Mouse (Mus musculus): Measurements from ENCODE around the gene Gm17617.
"Not testable (repeated sequence)": the region's sequence is repeated elsewhere in the genome, so short reads cannot be mapped to it uniquely, and the experiment has no call there.

Gm17617 gene

DNA sequence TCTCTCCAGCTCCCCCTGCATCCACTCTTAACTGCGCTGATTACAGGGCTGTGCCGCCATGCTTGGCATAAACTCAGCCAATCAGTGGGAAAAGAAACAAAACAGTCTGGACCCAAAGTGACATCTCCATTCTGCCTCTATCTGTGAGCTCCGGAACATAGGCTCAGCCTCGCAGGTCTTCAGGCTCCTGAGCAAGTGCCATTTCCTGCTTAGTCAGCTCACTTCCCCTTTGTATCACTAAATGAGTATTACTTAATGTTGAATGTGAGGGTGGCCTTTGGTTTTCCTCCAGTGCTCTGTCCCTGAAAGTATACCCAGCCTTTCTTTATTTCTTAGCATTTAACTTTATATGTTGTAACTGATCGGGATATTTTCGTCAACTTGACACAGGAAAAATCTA, 8.4 kb downstream of the Gm17617 start:
- DNase-seq, result no peak

GRCm38 (mm10) chr13:55114375-55114774, 19.0 kb downstream of the Gm17617 start:
- no peak for DNase-seq

DNA sequence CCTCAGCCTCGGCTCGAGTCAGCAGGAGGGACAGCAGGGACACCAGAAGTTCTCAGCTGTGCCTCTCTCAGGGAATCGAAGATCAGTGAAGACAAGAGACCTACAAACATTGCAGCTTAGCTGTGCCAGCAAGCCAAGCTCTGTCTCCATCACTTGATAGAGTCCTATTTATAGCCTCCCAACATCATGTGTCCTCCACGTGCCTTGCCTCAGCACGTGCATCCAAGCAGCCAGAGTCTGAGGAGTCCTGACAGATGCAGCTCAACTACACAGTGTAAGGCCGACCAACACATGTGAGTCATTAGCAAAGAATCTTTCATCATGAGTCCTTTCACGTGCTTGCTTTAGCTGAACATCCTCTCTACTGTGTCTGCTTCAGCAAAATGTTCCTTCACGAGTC, 25.7 kb downstream of the Gm17617 start:
- DNase-seq, result no peak

DNA sequence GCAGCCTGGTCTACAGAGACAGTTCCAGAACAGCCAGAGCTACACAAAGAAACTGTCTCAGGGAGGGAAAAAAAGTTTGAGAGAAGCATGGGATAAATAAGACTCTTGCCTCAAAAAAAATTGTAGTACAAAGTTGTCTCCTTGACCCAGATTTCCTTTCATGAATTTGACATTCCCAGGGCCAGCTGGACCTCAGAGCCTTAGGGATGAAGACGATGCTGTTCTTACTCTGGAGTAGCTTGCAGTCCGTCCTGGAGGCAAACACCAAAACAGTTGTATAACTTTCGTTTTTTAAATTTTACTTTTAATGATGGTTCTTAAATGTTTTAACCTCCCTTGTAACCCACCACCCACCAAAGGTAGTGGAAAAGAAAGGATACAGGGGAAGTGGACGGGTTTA, 26.2 kb downstream of the Gm17617 start:
- no peak for DNase-seq

DNA sequence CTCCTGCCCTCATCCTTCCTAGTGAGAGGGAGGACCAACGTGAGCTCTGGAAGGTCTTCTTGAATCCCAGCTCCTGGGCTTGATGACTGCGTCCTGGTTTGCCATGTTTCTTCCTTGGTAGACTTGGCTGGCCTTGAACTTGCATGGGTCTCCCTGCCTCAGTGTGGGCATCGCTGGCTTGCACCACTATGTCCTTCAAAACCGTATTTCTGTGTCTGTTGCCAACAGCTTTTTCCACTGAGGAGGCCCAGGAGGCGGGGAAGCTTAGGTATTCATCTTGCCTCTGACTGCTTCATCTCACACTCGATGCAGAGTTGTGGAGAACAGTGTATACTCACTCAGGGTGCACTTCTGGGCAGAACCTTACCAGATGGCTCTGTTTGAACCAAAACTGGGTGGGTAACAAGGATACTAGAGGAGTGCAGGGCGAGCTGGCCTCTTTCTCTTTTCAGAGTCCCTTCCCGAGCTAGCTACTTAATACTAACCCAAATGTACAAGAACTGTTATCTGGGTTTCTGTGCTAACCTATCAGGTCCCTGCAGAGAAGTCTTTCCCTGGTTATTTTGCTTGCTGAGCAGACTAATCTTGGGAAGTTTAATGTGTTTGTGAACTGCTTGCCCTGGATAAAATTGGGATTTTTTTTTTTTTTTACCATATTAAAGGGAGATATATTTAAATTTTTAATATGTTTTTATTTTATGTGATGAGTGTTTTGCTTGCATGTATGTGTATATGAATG, 27.2 kb downstream of the Gm17617 start:
- DNase-seq, result peak; percentile 42

DNA sequence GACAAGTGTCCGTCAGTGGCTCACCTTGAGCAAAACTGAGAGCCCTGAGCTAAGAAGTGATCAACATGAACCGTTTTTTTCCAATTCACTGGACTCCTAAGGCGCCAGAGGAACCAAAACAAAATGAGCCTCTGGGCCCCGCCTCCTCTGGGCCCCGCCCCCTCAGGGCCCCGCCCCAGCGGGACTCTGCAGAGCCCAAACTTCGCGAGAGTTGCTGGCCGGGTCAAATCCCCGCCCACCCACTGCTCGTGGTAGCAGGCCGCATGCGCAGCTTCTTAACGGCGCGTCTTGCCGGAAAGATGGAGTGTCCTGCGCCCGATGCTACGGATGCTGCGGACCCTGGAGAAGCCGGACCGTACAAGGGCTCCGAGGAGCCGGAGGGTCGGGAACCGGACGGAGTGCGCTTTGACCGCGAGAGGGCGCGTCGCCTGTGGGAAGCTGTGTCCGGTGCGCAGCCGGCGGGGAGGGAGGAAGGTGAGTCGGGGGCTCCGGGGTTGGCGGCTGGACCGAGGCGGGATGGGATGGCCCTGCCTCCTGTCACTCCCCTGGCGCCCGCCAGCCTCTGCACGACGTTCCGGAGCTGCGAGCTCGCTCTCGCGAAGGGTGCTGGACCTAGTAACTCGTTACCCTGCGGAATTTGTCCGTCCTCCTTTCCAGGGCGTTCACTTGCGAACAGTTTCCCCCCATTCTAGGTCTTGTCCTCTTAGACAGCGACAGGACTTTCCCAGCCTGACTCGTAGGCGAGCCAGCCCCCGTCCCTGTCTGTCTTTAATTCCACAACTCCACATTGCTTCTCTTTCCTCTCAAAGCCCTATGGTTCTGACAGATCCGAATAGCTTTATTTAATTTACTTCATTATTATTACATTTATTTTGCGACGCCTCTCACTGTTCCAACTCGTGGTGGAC, 28.0 kb downstream of the Gm17617 start, which contains the start of gene Zfp346:
Gene Zfp346 (plus strand): TSS at position 267 of the 908 bp plus-strand sequence.
- DNase-seq, result peak; percentile 97

DNA sequence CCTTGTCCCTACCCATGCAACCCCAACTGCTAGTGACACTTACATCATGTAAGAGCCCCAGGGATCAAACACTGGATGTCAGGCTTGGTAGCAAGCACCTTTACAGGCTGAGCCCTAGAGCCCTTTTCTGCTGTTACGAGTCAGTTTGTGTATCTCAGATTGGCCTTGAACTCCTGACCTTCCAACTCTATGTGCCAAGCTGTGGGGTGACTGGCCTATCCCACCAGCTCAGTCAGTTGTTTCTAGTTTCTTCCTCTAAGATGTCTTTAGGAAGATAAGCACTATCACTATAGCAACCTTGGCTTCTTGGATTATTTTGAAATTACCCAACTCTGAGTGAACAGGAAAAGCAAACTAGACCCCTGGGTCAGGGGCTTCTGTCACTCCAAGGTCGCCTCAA, 30.0 kb downstream of the Gm17617 start:
- DNase-seq, result no peak

GRCm38 (mm10) chr13:55102366-55102765, 31.0 kb downstream of the Gm17617 start:
- DNase-seq, result no peak

GRCm38 (mm10) chr13:55101627-55102026, 31.7 kb downstream of the Gm17617 start:
- no peak for DNase-seq

DNA sequence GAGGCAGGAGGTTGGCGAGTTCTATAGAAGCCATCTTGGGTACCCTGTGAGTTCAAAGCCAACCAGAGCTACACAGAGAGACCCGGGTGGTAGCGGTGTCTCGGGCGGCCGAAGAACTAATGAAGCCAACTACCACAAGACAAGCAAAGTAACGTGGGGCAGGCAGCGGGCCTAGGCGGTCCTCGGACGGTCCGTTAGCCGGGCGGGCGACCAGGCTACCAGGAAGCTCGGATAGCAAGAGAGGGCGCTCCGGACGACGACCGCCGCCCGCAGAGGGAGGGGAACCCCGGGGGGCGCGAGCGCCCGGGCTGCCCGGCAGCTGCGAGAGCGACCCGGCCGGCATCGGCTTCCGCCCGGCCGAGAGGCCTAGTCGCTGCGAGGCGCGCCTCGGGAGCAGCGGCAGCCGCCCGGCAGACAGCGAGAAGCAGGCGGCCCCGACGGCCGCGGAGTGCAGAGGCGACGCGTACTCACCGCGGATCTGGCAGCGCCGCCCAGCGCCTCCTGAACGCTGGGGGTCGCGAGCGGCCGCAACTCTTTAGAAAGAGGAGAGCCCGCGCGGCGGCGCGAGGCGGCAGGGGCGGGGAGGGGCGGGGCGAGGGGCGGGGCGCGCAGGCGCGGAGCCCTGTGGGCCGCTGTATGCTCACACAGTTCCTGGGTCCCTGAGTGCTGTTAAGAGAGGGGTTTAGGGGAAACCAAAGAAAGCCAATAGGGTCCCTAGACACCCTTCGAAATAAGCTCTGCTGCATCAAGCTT, 33.4 kb downstream of the Gm17617 start, which contains the start of gene Uimc1:
Gene Uimc1 (minus strand): TSS at position 575 of the 753 bp plus-strand sequence.
- DNase-seq, result peak; percentile 76

- DNase-seq, result peak; percentile 36
These were observed 34.2 kb downstream of the Gm17617 start for GRCm38 (mm10) chr13:55099066-55099725.

DNA sequence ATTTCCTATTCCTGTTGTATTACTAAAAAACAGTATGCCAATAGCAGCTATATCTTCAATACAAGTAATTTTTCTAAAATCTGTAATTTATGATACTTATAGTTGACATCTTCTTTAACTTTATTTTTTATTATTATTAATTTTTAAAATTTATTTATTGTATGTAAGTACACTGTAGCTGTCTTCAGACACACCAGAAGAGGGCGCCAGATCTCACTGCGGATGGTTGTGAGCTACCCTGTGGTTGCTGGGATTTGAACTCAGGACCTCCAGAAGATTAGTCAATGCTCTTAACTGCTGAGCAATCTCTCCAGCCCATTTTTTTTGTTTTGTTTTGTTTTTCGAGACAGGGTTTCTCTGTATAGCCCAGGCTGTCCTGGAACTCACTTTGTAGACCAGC, 35.5 kb downstream of the Gm17617 start:
- not testable (repeated sequence) for DNase-seq

GRCm38 (mm10) chr13:55092588-55092987, 40.8 kb downstream of the Gm17617 start:
- no peak for DNase-seq
